Mouse (Mus musculus): ENCODE results near the gene Fam43a. TPM values are rescaled to one million over a fixed set of nuclear protein-coding genes. Genes with fewer than 3 reads are reported as not detected.

Fam43a gene
- 18.8 TPM for total RNA-seq (2023)

DNA sequence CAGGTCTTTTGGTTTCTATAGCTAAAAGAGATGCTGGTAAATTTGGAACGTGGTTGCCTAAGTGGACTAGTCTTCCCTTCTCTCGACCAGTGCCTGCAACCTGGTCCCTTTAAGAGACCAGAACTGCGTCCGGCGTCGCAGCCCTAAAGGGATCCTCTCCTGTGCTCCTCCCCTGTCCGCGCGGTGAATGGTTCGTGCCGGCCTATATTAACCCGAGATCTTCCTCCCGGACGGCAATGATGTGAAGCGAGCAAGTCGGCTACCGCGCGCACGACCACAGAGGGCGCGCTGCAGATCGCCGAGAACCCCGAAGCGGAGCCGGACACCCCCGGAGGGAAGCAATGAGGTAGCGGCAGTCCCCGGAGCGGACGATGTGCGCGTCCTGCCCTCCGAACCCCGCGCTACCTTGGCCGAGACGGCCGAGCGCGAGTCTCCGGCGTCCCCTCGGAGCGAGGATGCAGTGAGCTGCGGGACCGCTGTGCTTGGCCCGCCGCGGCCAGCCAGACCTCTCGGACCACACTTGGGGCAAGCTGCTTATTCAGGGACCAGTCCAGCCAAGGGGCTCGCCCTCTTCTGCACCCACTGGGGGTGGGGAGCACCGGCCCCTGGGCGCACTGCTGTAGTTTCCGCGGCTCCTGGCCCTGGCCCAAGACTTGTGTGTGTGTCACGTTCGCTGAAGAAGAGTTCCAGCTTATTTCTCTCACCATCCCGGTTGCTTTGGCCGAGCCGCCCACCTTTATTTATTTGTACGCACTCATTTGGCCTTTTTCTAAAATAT lies at the start of gene Fam43a:
Gene Fam43a (plus strand): TSS at position 233 of the 778 bp plus-strand sequence.

DNA sequence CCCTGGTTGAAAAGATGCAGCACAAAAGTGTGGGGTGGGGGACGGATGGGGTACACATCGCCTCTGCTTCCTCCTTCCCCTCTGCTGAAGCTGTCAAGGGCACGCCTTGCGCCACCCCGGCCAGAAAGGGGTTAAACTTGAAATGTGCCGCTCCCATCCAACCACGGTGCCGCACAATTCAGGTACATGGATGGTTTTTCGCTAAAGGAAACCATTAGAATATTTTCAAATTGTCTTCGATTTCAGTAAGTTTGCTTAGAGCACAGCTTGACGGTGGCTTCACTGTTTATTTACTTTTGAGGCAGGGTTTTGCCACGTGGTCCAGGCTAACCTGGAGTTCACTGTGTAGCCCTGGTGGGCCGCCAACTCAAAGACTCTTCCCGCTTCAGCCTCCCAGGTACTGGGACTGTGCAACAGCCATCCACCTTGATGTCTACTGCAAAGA lies 48.8 kb upstream of the Fam43a start, which contains the start of gene Tmem44:
Gene Tmem44 (minus strand): TSS at position 95 of the 445 bp plus-strand sequence.

DNA sequence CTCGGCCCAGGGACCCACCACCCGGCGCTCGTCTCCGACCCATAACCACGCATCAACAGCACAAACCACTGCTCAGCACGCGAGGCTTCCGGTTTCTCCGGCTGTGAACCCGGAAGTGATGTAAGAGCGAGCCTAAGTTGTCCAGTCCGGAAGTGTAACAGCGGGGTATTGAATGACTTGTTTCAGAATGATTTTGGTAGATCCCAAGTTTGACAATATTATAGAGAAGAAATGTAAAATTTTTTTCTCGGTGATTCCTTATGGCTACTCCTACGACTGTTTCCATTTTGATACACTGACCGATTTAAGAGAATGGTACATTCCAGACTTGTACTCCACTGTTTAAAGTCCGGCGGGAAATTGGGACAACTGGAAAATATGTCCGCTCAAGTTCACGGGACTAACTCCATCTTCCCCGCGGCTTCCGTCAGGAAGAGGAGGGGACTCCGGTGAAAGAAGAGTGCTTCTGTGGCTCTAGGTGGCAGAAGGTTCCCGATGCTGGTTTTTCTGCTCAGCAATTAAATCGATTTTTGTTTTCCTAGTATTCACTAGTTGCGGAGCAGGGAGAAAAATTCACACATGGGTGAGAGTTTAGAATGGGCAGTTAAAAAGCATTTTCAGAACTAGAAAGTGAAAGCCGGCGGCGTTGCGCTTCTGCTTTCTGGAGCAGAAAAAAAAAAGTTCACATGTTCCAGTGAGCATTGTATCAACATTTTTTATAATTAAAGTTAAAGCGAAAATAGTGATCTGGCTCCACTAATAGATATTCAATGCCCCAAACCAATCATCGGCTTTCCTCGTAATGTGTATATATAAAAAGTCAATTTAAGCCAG lies 11.8 kb upstream of the Fam43a start, which contains the start of gene Lsg1:
Gene Lsg1 (minus strand): TSS at position 99 of the 834 bp plus-strand sequence.

Other genes with a start within 250 kb of the Fam43a start
- gene Atp13a3, start 193.7 kb upstream of the Fam43a start, total RNA-seq (2023), result 108 TPM
- gene Tmem44, start 48.9 kb upstream of the Fam43a start, total RNA-seq (2023), result not detected
- gene Lsg1, start 12.1 kb upstream of the Fam43a start, total RNA-seq (2023), result 80.4 TPM

Data from CD8-positive naive resting alpha-beta T cell, adult 57 days (primary cell).